Mouse (Mus musculus) lung, adult 2 months (tissue): ENCODE measurements around the gene Nup210l.

Experiments
- CTCF ChIP-seq: fragments of 200-500 bp; IDR thresholded peaks from 2 replicates; pipeline ENCODE4 v1.5.1; 2011; ENCODE audit warnings: mild to moderate bottlenecking, low read length, control low read depth; ENCODE audit not compliant: insufficient read depth
- POLR2A ChIP-seq: fragments of 200-500 bp; IDR thresholded peaks from 2 replicates; pipeline ENCODE4 v1.6.1; 2011; ENCODE audit warnings: low read depth, mild to moderate bottlenecking, control low read depth, low read length, borderline replicate concordance; ENCODE audit errors: extremely low read depth

- TF ChIP-seq CTCF (no peak), POLR2A (no peak)
Measured at GRCm38 (mm10) chr3:90103176-90103575, 756 bp upstream of the Nup210l start.
